Mouse (Mus musculus) left cerebral cortex, adult 6 months (tissue): Measurements from ENCODE around the gene Vmn1r53. TPM values are rescaled to one million over a fixed set of nuclear protein-coding genes. Genes with fewer than 3 reads are reported as not detected.

ENCODE experiments used
- long read RNA-seq, 2 experiments: library from polyadenylated mRNA; unstranded; transcript quantifications; one replicate each; pipeline ENCODE4 v2.0.0; 2019 to 2020
- polyA plus RNA-seq: library from polyadenylated mRNA; unstranded; fragments of <200 nt; fragmentation: Nextera tagmentation; gene quantifications from 2 replicates; pipeline ENCODE4 v1.2.3, GENCODE M21; 2021

The Vmn1r53 gene
- not detected in 2 replicates for polyA plus RNA-seq
- long read RNA-seq, experiment 1, result 0 reads
- long read RNA-seq, experiment 2, result 0 reads

DNA sequence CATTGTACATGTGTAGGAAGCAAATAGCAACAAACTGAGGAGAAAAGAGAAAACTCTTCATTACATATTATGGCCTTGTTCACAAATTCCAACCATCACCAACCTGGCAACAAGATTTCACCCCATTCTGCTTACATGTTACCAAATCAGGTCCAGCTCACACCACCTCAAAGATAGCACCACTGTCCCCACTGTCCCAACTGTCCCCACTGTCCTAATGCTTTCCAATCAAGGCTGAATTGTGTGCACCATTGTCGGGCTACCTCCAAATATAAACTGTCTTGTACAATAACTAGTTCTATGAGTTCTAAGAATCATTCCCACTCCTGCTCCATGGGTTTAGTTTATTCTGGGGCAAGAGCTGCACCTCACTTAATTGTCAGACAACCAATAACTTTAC, at the start of gene Vmn1r53:
Gene Vmn1r53, minus strand, starts transcription at position 101 of the 400 bp plus-strand sequence.

GRCm38 (mm10) chr6:90246000-90246399, 21.8 kb upstream of the Vmn1r53 start, which contains the start of gene Vmn1r54:
Vmn1r54 (plus strand) TSS chr6:90246300.

GRCm38 (mm10) chr6:90202493-90202892, 21.7 kb downstream of the Vmn1r53 start, which contains the start of gene V1ra8:
V1ra8 (plus strand) TSS chr6:90202793.

DNA sequence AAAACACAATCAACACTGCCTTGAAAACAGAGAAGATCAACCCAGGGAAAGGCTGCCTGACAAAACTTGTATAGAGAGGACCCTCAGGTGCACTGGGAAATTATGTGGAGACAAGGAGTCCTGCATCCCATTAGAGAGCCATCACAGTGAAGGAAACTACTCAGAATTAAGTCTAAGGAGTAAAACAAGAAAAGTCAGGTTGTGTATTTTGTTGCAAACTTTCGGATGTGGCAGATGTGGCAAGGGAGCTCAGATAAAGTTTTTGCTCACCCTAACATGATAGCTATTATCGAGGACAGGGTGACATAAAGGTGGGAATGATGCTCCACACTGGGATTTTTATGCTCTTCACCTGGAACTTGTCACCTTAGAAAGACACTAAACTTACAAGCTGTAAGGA, 49.7 kb downstream of the Vmn1r53 start, which contains the start of gene Vmn1r52:
Gene Vmn1r52, plus strand, starts transcription at position 301 of the 400 bp plus-strand sequence.

Other genes with a start within 250 kb of the Vmn1r53 start
- gene Vmn1r47, start 208.3 kb downstream of the Vmn1r53 start, polyA plus RNA-seq, result not detected in 2 replicates
- gene Vmn1r48, start 187.6 kb downstream of the Vmn1r53 start, polyA plus RNA-seq, result not detected in 2 replicates
- not detected in 2 replicates for gene Vmn1r49, start 145.9 kb downstream of the Vmn1r53 start, polyA plus RNA-seq
- not detected in 2 replicates for gene Vmn1r50, start 123.0 kb downstream of the Vmn1r53 start, polyA plus RNA-seq
- gene Vmn1r51, start 101.8 kb downstream of the Vmn1r53 start, polyA plus RNA-seq, result not detected in 2 replicates
- gene Vmn1r52, start 49.6 kb downstream of the Vmn1r53 start, polyA plus RNA-seq, result not detected in 2 replicates
- gene V1ra8, start 21.6 kb downstream of the Vmn1r53 start, polyA plus RNA-seq, result not detected in 2 replicates
- gene Vmn1r54, start 21.9 kb upstream of the Vmn1r53 start, polyA plus RNA-seq, result not detected in 2 replicates
- not detected in 2 replicates for gene BC048671, start 76.8 kb upstream of the Vmn1r53 start, polyA plus RNA-seq
- gene Chst13, start 100.7 kb upstream of the Vmn1r53 start, polyA plus RNA-seq, result 0.10 TPM in 1 of 2 replicates, not detected in the other
- not detected in 2 replicates for gene Uroc1, start 108.8 kb upstream of the Vmn1r53 start, polyA plus RNA-seq
- 3.0 and 13.3 TPM in 2 replicates for gene Zxdc, start 145.1 kb upstream of the Vmn1r53 start, polyA plus RNA-seq
- 3.5 and 4.9 TPM in 2 replicates for gene Cfap100, start 204.4 kb upstream of the Vmn1r53 start, polyA plus RNA-seq
- gene Klf15, start 238.1 kb upstream of the Vmn1r53 start, polyA plus RNA-seq, result 12.6 and 25.1 TPM in 2 replicates